Mouse (Mus musculus) liver, embryonic 12.5 days (tissue): ENCODE data around the gene Idh3a. TPM values are rescaled to one million over a fixed set of nuclear protein-coding genes. Genes with fewer than 3 reads are reported as not detected.

ENCODE experiments used
- ATAC-seq: fragments of 200-750 bp; cut with Nextera tagmentation; 2 replicates; pipeline ENCODE4 v1.8.0; 2017; ENCODE audit warnings: moderate number of reproducible peaks, mild to moderate bottlenecking, moderate library complexity
- H3K27ac ChIP-seq: fragments of 300-500 bp; sonication (generic); 2 replicates; pipeline ENCODE4 v1.5.1; 2016; ENCODE audit warnings: mild to moderate bottlenecking
- H3K27me3 ChIP-seq: fragments of 300-500 bp; sonication (generic); replicated peaks from 2 replicates; pipeline ENCODE4 v1.6.1; 2016; ENCODE audit warnings: mild to moderate bottlenecking, moderate library complexity
- H3K36me3 ChIP-seq: fragments of 300-500 bp; sonication (generic); 2 replicates; pipeline ENCODE4 v1.6.1; 2016; ENCODE audit warnings: mild to moderate bottlenecking, moderate library complexity
- H3K4me1 ChIP-seq: fragments of 300-500 bp; sonication (generic); 2 replicates; pipeline ENCODE4 v1.6.1; 2016
- H3K4me2 ChIP-seq: fragments of 300-500 bp; sonication (generic); 2 replicates; pipeline ENCODE4 v1.6.1; 2016; ENCODE audit warnings: mild to moderate bottlenecking, moderate library complexity
- H3K4me3 ChIP-seq: fragments of 300-500 bp; sonication (generic); 2 replicates; pipeline ENCODE4 v1.5.1; 2016; ENCODE audit warnings: mild to moderate bottlenecking, moderate library complexity
- H3K9ac ChIP-seq: fragments of 300-500 bp; sonication (generic); 2 replicates; pipeline ENCODE4 v1.6.1; 2016; ENCODE audit warnings: mild to moderate bottlenecking, moderate library complexity
- H3K9me3 ChIP-seq: fragments of 300-500 bp; sonication (generic); replicated peaks from 2 replicates; pipeline ENCODE4 v1.6.1; 2016; ENCODE audit warnings: mild to moderate bottlenecking, moderate library complexity
- WGBS: fragments of 180-500 bp; shearing (Covaris S2); methylation state at CpG from one replicate; pipeline ENCODE4 v1.1.7; 2016; ENCODE audit not compliant: insufficient replicate concordance; 5-methylcytosine and 5-hydroxymethylcytosine counted together
- polyA plus RNA-seq: library from polyadenylated mRNA; unstranded; fragments of >200 nt; fragmentation: Nextera tagmentation; extraction: Ambion mirVana; gene quantifications from 2 replicates; pipeline ENCODE4 v1.2.1, GENCODE M21; 2016

Gene Idh3a
- polyA plus RNA-seq = 142 and 150 TPM in 2 replicates

- Histone ChIP-seq H3K4me2 (peak within 1 kb of the TSS; percentile 97), H3K4me1 (peaks cover 38% of the 10 kb centered on the region), H3K27me3 (no peaks in the 10 kb centered on the region), H3K36me3 (peaks cover 23% of the 10 kb centered on the region), H3K4me3 (peak within 1 kb of the TSS; percentile 90), H3K27ac (peak within 1 kb of the TSS; percentile 72), H3K9me3 (no peaks in the 10 kb centered on the region), H3K9ac (peak within 1 kb of the TSS; percentile 91)
- WGBS = under 1% methylated on average over 73 of the region's 73 CpGs
- ATAC-seq = peak; percentile 94
Observed at GRCm38 (mm10) chr9:54586199-54587061, at the start of gene Idh3a. Gene Idh3a (plus strand): TSS chr9:54586334.

DNA sequence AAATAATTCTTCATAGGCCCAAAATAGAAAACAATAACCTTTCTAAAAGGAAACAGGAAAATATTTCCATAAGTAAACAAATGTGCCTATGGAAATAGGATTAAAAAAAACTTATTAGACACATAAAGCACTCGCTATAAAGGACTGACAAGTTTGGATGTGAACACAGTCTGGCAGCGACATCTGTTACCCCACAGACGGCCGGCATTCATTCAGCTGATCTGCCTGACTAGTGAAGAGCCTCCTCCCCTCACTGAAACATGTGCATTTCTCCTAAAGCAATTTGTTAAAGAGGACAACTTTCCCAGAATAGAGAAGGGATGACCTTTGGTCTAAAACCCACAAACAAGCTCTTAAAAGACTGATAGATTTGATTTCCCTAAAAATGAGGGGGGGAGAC, 49.1 kb upstream of the Idh3a start:
- Histone ChIP-seq H3K27ac (no peak overlapping the region), H3K4me1 (no peaks in the 10 kb centered on the region), H3K4me3 (no peak overlapping the region), H3K4me2 (no peak overlapping the region), H3K9ac (no peak overlapping the region), H3K9me3 (no peaks in the 10 kb centered on the region), H3K36me3 (no peaks in the 10 kb centered on the region), H3K27me3 (peaks cover 7% of the 10 kb centered on the region; the same call in 1 of the 2 replicates)
- 66% methylated on average over 4 of the region's 4 CpGs for WGBS
- no peak for ATAC-seq

DNA sequence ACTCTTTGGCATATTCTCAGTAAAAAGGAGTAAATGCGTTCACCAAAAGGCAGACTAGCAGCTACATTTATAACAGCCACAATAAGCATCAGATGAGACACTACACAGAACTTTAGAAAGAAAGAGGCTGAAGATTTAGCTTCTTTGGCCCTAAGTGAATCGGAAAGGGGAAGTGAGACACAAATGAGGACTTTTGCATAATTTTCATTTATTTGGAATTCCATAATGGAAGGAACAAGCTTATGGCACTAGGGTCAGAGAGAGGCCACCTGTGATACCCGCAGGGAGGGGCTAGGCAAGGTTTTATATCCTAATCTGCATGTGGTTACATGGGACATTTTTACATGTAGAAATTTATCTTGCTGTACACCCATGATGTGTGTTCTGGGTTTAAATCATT, 48.7 kb upstream of the Idh3a start:
- Histone ChIP-seq H3K4me2 (no peak overlapping the region), H3K9ac (no peak overlapping the region)
- WGBS = 66% methylated on average over 3 of the region's 3 CpGs

GRCm38 (mm10) chr9:54538244-54538643, 47.9 kb upstream of the Idh3a start:
- no peak overlapping the region for H3K27ac ChIP-seq
- H3K4me3 ChIP-seq = no peak overlapping the region
- no peaks in the 10 kb centered on the region for H3K36me3 ChIP-seq
- H3K4me1 ChIP-seq = no peaks in the 10 kb centered on the region
- peaks cover 7% of the 10 kb centered on the region; the same call in 1 of the 2 replicates for H3K27me3 ChIP-seq
- H3K4me2 ChIP-seq = no peak overlapping the region
- 87% methylated on average over 3 of the region's 3 CpGs for WGBS
- no peak overlapping the region for H3K9ac ChIP-seq
- no peaks in the 10 kb centered on the region for H3K9me3 ChIP-seq
- no peak for ATAC-seq

More for the DNA sequence above, 48.7 kb upstream of the Idh3a start:
- Histone ChIP-seq H3K4me3 (no peak overlapping the region), H3K9me3 (no peaks in the 10 kb centered on the region), H3K27me3 (peaks cover 7% of the 10 kb centered on the region; the same call in 1 of the 2 replicates), H3K4me1 (no peaks in the 10 kb centered on the region), H3K36me3 (no peaks in the 10 kb centered on the region), H3K27ac (no peak overlapping the region)
- ATAC-seq = no peak

DNA sequence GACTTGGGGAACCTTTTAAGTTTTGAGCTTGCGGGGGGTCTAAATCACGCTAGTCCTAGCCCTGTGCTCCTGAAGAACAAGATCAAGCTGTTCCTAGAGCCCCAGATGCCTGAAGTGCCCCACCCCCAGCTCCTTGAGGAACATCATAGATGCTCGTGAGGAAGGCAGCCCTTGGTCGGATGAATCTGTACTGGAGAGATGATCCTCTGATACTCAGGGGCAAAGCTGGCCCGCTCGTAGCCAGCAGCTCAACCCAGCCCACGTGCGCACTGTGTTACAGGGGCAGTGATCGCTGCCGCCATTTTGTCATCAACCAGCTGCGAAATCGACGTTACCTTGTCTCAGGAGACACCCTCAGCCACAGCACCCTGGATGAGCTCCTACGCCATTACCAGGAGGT, 47.5 kb upstream of the Idh3a start, which contains the start of gene Sh2d7:
Sh2d7 (plus strand) TSS at position 301 of the 400 bp plus-strand sequence.
- Histone ChIP-seq H3K4me2 (no peak within 1 kb of the TSS), H3K27me3 (peaks cover 8% of the 10 kb centered on the region; the same call in 1 of the 2 replicates), H3K4me1 (no peaks in the 10 kb centered on the region), H3K27ac (no peak within 1 kb of the TSS), H3K36me3 (no peaks in the 10 kb centered on the region), H3K4me3 (no peak within 1 kb of the TSS), H3K9ac (no peak within 1 kb of the TSS), H3K9me3 (no peaks in the 10 kb centered on the region)
- no peak for ATAC-seq
- WGBS = 75% methylated on average over 14 of the region's 14 CpGs

- H3K4me3 ChIP-seq = no peak overlapping the region
Observed at GRCm38 (mm10) chr9:54540801-54541200, 45.3 kb upstream of the Idh3a start.

GRCm38 (mm10) chr9:54544212-54544953, 41.8 kb upstream of the Idh3a start:
- Histone ChIP-seq H3K4me3 (no peak overlapping the region), H3K27ac (no peak overlapping the region), H3K36me3 (no peaks in the 10 kb centered on the region), H3K4me2 (no peak overlapping the region), H3K27me3 (0 out of 2 replicates have a peak, but pooled peaks cover 2% of the 10 kb centered on the region), H3K4me1 (no peaks in the 10 kb centered on the region), H3K9ac (no peak overlapping the region), H3K9me3 (no peaks in the 10 kb centered on the region)
- WGBS = 65% methylated on average over 9 of the region's 9 CpGs
- ATAC-seq = no peak

More at GRCm38 (mm10) chr9:54540801-54541200, 45.3 kb upstream of the Idh3a start:
- Histone ChIP-seq H3K4me2 (no peak overlapping the region), H3K9ac (no peak overlapping the region), H3K4me1 (no peaks in the 10 kb centered on the region), H3K27ac (no peak overlapping the region), H3K36me3 (no peaks in the 10 kb centered on the region), H3K27me3 (0 out of 2 replicates have a peak, but pooled peaks cover 2% of the 10 kb centered on the region), H3K9me3 (no peaks in the 10 kb centered on the region)
- no peak for ATAC-seq
- 45% methylated on average over 5 of the region's 5 CpGs for WGBS

- no peak overlapping the region for H3K4me2 ChIP-seq
- H3K9ac ChIP-seq = no peak overlapping the region
- 68% methylated on average over 4 of the region's 4 CpGs for WGBS
- no peak overlapping the region for H3K4me3 ChIP-seq
- H3K4me1 ChIP-seq = no peaks in the 10 kb centered on the region
- ATAC-seq = no peak
- H3K36me3 ChIP-seq = no peaks in the 10 kb centered on the region
- no peaks in the 10 kb centered on the region for H3K9me3 ChIP-seq
- H3K27ac ChIP-seq = no peak overlapping the region
- H3K27me3 ChIP-seq = 0 out of 2 replicates have a peak, but pooled peaks cover 2% of the 10 kb centered on the region
Observed at GRCm38 (mm10) chr9:54544954-54545315, 41.2 kb upstream of the Idh3a start.

DNA sequence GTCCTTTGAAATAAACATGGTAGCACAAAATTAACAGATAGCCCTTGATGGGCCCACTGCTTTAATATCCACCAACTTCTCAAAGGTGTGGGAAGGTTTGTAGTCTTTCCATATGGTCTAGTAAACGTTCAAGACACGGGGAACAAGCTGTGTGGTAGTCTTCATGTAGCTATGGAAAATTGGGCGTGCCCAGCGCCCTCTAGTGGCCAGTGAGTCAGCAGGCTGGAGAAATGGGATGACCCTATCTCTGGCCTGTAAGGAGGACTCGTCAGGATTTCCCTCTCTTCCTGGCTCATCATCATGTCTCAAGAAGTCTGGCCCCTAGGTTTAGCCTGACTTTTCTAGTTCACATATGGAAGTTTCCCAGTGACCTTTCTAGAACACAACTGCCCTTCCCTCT, 38.6 kb upstream of the Idh3a start:
- 0 out of 2 replicates have a peak, but pooled peaks cover 2% of the 10 kb centered on the region for H3K27me3 ChIP-seq
- no peaks in the 10 kb centered on the region for H3K9me3 ChIP-seq
- H3K4me3 ChIP-seq = no peak overlapping the region
- 11% methylated on average over 5 of the region's 5 CpGs for WGBS
- H3K4me1 ChIP-seq = 0 out of 2 replicates have a peak, but pooled peaks cover under 1% of the 10 kb centered on the region
- H3K36me3 ChIP-seq = no peaks in the 10 kb centered on the region
- no peak overlapping the region for H3K27ac ChIP-seq
- H3K9ac ChIP-seq = no peak overlapping the region
- H3K4me2 ChIP-seq = no peak overlapping the region
- ATAC-seq = no peak

- ATAC-seq = no peak
- Histone ChIP-seq H3K27me3 (no peaks in the 10 kb centered on the region), H3K9me3 (no peaks in the 10 kb centered on the region), H3K4me1 (0 out of 2 replicates have a peak, but pooled peaks cover 3% of the 10 kb centered on the region), H3K36me3 (no peaks in the 10 kb centered on the region), H3K4me3 (no peak overlapping the region), H3K4me2 (no peak overlapping the region), H3K9ac (no peak overlapping the region), H3K27ac (no peak overlapping the region)
- WGBS = 68% methylated on average over 6 of the region's 6 CpGs
Observed at GRCm38 (mm10) chr9:54549433-54549832, 36.7 kb upstream of the Idh3a start.

GRCm38 (mm10) chr9:54552409-54552808, 33.7 kb upstream of the Idh3a start:
- Histone ChIP-seq H3K27ac (no peak overlapping the region), H3K36me3 (no peaks in the 10 kb centered on the region), H3K4me3 (no peak overlapping the region), H3K4me1 (0 out of 2 replicates have a peak, but pooled peaks cover 3% of the 10 kb centered on the region), H3K4me2 (no peak overlapping the region), H3K9ac (no peak overlapping the region), H3K27me3 (no peaks in the 10 kb centered on the region), H3K9me3 (no peaks in the 10 kb centered on the region)
- ATAC-seq = peak; percentile 57
- WGBS = 15% methylated on average over 5 of the region's 5 CpGs

- Histone ChIP-seq H3K4me2 (no peak overlapping the region), H3K9ac (no peak overlapping the region), H3K27ac (no peak overlapping the region), H3K4me1 (peaks cover 13% of the 10 kb centered on the region), H3K9me3 (no peaks in the 10 kb centered on the region), H3K27me3 (peaks cover 20% of the 10 kb centered on the region), H3K4me3 (no peak overlapping the region), H3K36me3 (no peaks in the 10 kb centered on the region)
- 64% methylated on average over 2 of the region's 2 CpGs for WGBS
- no peak for ATAC-seq
Observed at GRCm38 (mm10) chr9:54555044-54555443, 31.1 kb upstream of the Idh3a start.
